Mouse (Mus musculus) liver, embryonic 14.5 days (tissue): ENCODE measurements around the gene St5.

Source experiments
- CTCF ChIP-seq: IDR thresholded peaks from 2 replicates; pipeline ENCODE4 v1.5.1; 2016; ENCODE audit warnings: antibody characterized with exemption, low read depth, control low read depth
- EP300 ChIP-seq: IDR thresholded peaks from 2 replicates; pipeline ENCODE4 v1.6.1; 2016; ENCODE audit warnings: antibody characterized with exemption, low read depth

DNA sequence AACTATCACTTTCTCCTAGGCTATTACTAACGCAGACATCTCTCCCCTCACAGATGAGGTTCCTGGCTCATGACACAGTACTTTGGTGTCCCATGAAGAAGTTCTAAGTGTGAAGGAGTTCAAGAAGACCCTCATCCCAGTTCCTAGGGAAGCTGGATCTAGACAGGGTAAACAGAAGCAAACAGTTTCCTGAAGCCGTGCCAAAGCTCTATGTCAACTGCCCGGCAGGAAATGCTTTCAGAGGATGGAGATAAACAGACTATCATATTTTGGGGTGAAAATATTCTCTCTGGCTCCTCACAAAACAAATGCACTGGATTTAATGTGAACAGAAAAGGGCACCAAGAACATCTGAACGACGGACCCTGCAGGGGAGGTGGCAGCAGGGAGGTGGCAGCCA lies 12.4 kb downstream of the St5 start:
- TF ChIP-seq CTCF = no peak
- TF ChIP-seq EP300 = no peak
